Mouse (Mus musculus) bone marrow macrophage, adult 2 months (primary cell): Measurements from ENCODE around the gene Snx9.

Experiments used
- CTCF ChIP-seq: IDR thresholded peaks from 2 replicates; pipeline ENCODE4 v1.5.1; 2012; ENCODE audit warnings: low read depth, mild to moderate bottlenecking, low read length, moderate library complexity
- POLR2A ChIP-seq: IDR thresholded peaks from 2 replicates; pipeline ENCODE4 v1.6.1; 2012; ENCODE audit warnings: mild to moderate bottlenecking, low read depth, low read length, borderline replicate concordance

DNA sequence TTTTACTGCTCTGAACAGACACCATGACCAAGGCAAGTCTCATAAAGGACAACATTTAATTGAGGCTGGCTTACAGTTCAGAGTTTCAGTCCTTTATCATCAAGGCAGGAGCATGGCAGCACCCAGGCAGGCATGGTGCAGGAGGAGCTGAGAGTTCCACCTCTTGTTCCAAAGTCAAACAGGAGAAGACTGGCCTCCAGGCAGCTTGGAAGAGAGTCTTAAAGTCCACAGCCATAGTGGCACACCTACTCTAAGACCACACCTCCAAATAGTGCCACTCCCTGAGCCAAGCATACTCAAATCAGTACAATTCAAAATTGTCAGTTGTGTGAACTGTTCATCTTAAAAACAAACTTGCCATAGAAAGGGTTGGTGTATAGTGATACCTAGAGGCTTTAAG, 14.4 kb downstream of the Snx9 start:
- TF ChIP-seq POLR2A: no peak
- no peak for TF ChIP-seq CTCF
